In genomic region chr6:143326956-143327722, GRCm38 (mm10) we compare ENCODE assay signal across 9 mouse cellular contexts.
A peak's percentile ranks its signal among the peaks of the same experiment; 100 is the strongest.
DNase-seq lines count a peak whose midpoint lies in the region; TF ChIP-seq lines count a peak whose summit lies in the region.
"Had no signal": no experiment of that assay in that cellular context is flagged by ENCODE, and none has a peak within 500 bp of the region (broad histone marks: within the 10 kb centered on the region; RNA-seq: fewer than 3 reads in every experiment).

No protein-coding gene starts in this region.

- H3K4me3 ChIP-seq in thymus, adult 2 months (ENCODE audit: control insufficient read depth, insufficient read depth, low read length) = peak overlapping the region; percentile 46
- H3K4me3 ChIP-seq: myocyte had no signal

- no peaks in the 10 kb centered on the region for H3K4me1 ChIP-seq in thymus, adult 2 months (replicated peaks; ENCODE audit: control insufficient read depth, insufficient read depth, low read length)

- 77% methylated on average over 22 of the region's 22 CpGs for WGBS in thymus, adult 2 months

- TF ChIP-seq POLR2A in thymus, adult 2 months (IDR thresholded peaks at IDR 0.05; ENCODE audit: control insufficient read depth, extremely low read depth, insufficient read depth, low read length, poor library complexity) = no peak

- H3K27me3 ChIP-seq in thymus, adult 2 months (ENCODE audit: control insufficient read depth, insufficient read depth, low read length) = no peaks in the 10 kb centered on the region

- no peaks in the 10 kb centered on the region for H3K36me3 ChIP-seq in thymus, adult 2 months (ENCODE audit: control insufficient read depth, insufficient read depth, low read length)

- no peak overlapping the region for H3K27ac ChIP-seq in thymus, adult 2 months (ENCODE audit: control insufficient read depth, insufficient read depth, low read length)

- DNase-seq in cerebellum, postnatal 14 days = peak; percentile 15 to 16
- DNase-seq in cerebellum, adult 8-10 months = no peak
- peak; percentile 30 for DNase-seq in thymus, adult 2 months
- DNase-seq in thymus, postnatal 0 days (ENCODE audit: low spot score) = no peak
- DNase-seq in lung, postnatal 14 days = peak; percentile 40
- DNase-seq in left cerebral cortex, adult 11 months (ENCODE audit: low spot score) = no peak
- DNase-seq in retina, embryonic 14.5 days (ENCODE audit: low spot score) = no peak
- DNase-seq in spleen, adult 18-20 months = no peak

- no peak for TF ChIP-seq CTCF in thymus, adult 2 months (IDR thresholded peaks at IDR 0.05; ENCODE audit: borderline replicate concordance, control insufficient read depth, extremely low read depth, insufficient read depth, low read length, poor library complexity)

Comparison
In these comparisons a context has a peak if more than half of its experiments do, and no peak if none do; other contexts are left out.
1. DNase-seq: peak in cerebellum, postnatal 14 days (2 of 2), thymus, adult 2 months (single experiment) and lung, postnatal 14 days (single experiment); none in cerebellum, adult 8-10 months (single experiment), thymus, postnatal 0 days (single experiment), left cerebral cortex, adult 11 months (single experiment), retina, embryonic 14.5 days (single experiment) and spleen, adult 18-20 months (0 of 2).